Mouse (Mus musculus): Measurements from ENCODE around the gene Gm12248. TPM values are rescaled to one million over a fixed set of nuclear protein-coding genes. Genes with fewer than 3 reads are reported as not detected.
A peak's percentile ranks its signal among the peaks of the same experiment; 100 is the strongest.

Gene Gm12248
- polyA plus RNA-seq, 1 experiment, result 1.5 TPM

DNA sequence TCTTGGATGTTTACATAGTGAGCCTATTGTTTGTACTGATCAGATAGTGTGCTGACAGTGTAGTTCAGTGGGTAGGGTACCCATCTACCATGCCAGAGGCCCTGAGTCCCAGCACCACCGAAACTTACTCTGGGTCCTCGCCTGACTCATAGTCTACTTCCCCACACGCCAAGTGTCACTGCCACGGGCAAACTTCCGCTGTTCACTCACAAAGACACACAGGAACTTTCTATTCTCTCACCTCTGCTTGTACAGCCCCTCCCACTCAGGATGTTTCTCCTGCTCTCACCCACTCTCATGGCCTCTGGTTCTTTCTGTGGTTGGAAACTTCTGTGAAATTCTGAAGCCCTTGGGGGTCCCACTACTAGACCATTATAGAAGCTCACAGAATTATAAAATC lies 3.2 kb upstream of the Gm12248 start:
- H3K4me3 ChIP-seq (ENCODE audit: control insufficient read depth, low read depth, low read length), result no peak overlapping the region
- no peaks in the 10 kb centered on the region for H3K27me3 ChIP-seq (ENCODE audit: control insufficient read depth, insufficient read depth, low read length)
- peaks cover 3% of the 10 kb centered on the region; the same call in 1 of the 2 replicates for H3K4me1 ChIP-seq (ENCODE audit: control insufficient read depth, insufficient read depth, low read length)
- H3K36me3 ChIP-seq (ENCODE audit: control insufficient read depth, insufficient read depth, low read length), result no peaks in the 10 kb centered on the region
- no peak for TF ChIP-seq CTCF (IDR thresholded peaks at IDR 0.05; ENCODE audit: control insufficient read depth, insufficient read depth, insufficient replicate concordance, low read depth, low read length)
- no peak for TF ChIP-seq POLR2A (IDR thresholded peaks at IDR 0.05; ENCODE audit: control insufficient read depth, low read depth, low read length)
- no peak overlapping the region for H3K27ac ChIP-seq (ENCODE audit: control insufficient read depth, insufficient read depth, low read depth, low read length)

DNA sequence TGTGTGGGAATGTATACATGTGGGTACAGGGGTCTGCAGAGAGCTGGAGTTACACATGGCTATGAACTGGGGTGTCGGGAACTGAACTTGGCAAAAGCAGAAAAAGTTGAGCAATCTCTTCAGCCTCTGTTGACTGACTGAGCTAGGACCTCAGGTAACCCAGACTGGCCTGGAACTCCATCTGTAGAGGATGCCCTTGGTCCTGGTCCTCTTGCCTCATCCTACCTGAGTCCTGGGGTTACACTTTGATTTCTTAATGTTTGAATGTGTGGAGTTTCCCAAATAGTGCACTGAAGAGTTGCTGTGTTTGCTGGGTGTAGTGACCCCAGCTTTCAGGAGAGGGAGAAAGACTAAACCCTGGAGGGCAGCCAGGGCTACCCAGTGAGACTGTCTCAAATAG lies 2.6 kb upstream of the Gm12248 start:
- Histone ChIP-seq H3K27me3 (ENCODE audit: control insufficient read depth, insufficient read depth, low read length) (no peaks in the 10 kb centered on the region), H3K36me3 (ENCODE audit: control insufficient read depth, insufficient read depth, low read length) (no peaks in the 10 kb centered on the region), H3K4me3 (ENCODE audit: control insufficient read depth, low read depth, low read length) (no peak overlapping the region), H3K27ac (ENCODE audit: control insufficient read depth, insufficient read depth, low read depth, low read length) (no peak overlapping the region), H3K4me1 (ENCODE audit: control insufficient read depth, insufficient read depth, low read length) (peaks cover 3% of the 10 kb centered on the region; the same call in 1 of the 2 replicates)
- TF ChIP-seq POLR2A (IDR thresholded peaks at IDR 0.05; ENCODE audit: control insufficient read depth, low read depth, low read length) (no peak), CTCF (IDR thresholded peaks at IDR 0.05; ENCODE audit: control insufficient read depth, insufficient read depth, insufficient replicate concordance, low read depth, low read length) (no peak)

DNA sequence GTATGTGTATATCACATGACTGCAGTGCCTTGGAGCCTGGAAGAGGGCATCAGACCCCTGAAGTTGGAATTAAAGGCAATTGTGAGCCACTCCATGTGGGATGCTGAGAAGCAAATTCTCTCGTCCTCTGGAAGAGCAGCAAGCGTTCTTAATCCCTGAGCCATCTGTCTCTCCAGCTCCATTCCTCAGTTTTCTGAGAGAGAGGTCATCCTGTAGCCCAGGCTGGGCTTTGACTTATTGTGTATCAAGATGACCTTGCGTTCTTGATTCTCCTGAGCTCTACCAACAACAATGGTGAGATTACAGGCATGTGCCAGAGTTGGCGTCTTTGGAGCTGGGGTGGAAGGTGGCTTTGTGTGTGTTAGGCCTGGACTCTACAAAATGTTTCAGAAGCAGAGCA lies 1.8 kb upstream of the Gm12248 start:
- H3K27ac ChIP-seq (ENCODE audit: control insufficient read depth, insufficient read depth, low read depth, low read length), result no peak overlapping the region
- peaks cover 3% of the 10 kb centered on the region; the same call in 1 of the 2 replicates for H3K4me1 ChIP-seq (ENCODE audit: control insufficient read depth, insufficient read depth, low read length)
- H3K27me3 ChIP-seq (ENCODE audit: control insufficient read depth, insufficient read depth, low read length), result no peaks in the 10 kb centered on the region
- H3K36me3 ChIP-seq (ENCODE audit: control insufficient read depth, insufficient read depth, low read length), result no peaks in the 10 kb centered on the region
- no peak overlapping the region for H3K4me3 ChIP-seq (ENCODE audit: control insufficient read depth, low read depth, low read length)
- TF ChIP-seq POLR2A (IDR thresholded peaks at IDR 0.05; ENCODE audit: control insufficient read depth, low read depth, low read length) (no peak), CTCF (IDR thresholded peaks at IDR 0.05; ENCODE audit: control insufficient read depth, insufficient read depth, insufficient replicate concordance, low read depth, low read length) (no peak)

DNA sequence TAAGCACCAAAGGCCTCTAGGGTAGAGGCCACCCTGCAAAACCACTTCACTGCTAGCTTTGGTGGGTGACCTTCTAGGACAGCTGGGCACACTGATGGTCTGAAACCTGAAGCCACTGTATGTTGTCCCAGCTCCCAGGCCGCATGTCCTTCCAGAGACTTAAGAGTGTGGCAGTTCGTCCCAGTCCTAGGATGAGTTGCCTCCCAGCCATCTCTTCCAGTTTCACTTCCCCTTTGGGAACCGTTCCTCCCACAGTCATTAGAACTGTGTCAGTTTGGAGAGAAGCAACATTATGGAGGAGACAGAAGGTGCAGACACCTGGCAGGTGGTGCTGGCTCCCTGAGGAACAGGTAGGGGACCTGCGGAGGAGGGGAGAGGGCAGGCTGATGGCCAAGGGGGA lies 393 bp downstream of the Gm12248 start:
- Histone ChIP-seq H3K27ac (ENCODE audit: control insufficient read depth, insufficient read depth, low read depth, low read length) (no peak overlapping the region), H3K27me3 (ENCODE audit: control insufficient read depth, insufficient read depth, low read length) (no peaks in the 10 kb centered on the region), H3K4me1 (ENCODE audit: control insufficient read depth, insufficient read depth, low read length) (peaks cover 1% of the 10 kb centered on the region; the same call in 1 of the 2 replicates), H3K36me3 (ENCODE audit: control insufficient read depth, insufficient read depth, low read length) (no peaks in the 10 kb centered on the region), H3K4me3 (ENCODE audit: control insufficient read depth, low read depth, low read length) (peak overlapping the region; percentile 38; the same call in 1 of the 2 replicates)
- no peak for TF ChIP-seq CTCF (IDR thresholded peaks at IDR 0.05; ENCODE audit: control insufficient read depth, insufficient read depth, insufficient replicate concordance, low read depth, low read length)
- no peak for TF ChIP-seq POLR2A (IDR thresholded peaks at IDR 0.05; ENCODE audit: control insufficient read depth, low read depth, low read length)

DNA sequence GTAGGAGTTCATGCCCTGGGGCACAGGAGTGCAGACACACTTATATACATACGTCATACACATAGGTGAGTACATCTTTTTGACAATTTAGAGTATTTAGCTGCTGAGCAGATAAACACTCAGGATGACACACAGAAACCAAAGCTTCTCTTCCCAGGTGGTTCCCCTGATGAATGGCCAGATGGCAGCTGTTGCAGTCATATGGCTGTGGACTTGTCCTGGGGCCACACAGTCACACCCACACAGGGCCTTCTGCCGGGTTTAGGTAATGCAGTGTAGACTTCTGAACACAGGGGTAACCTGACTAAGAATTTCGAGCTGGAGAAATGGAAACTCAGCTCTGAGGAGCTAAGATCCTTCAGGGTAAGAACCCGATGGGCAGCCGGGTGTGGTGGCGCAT lies 11.2 kb downstream of the Gm12248 start:
- TF ChIP-seq POLR2A (IDR thresholded peaks at IDR 0.05; ENCODE audit: control insufficient read depth, low read depth, low read length) (no peak), CTCF (IDR thresholded peaks at IDR 0.05; ENCODE audit: control insufficient read depth, insufficient read depth, insufficient replicate concordance, low read depth, low read length) (no peak)
- no peak overlapping the region for H3K27ac ChIP-seq (ENCODE audit: control insufficient read depth, insufficient read depth, low read depth, low read length)
- H3K36me3 ChIP-seq (ENCODE audit: control insufficient read depth, insufficient read depth, low read length), result no peaks in the 10 kb centered on the region
- no peak overlapping the region for H3K4me3 ChIP-seq (ENCODE audit: control insufficient read depth, low read depth, low read length)
- H3K27me3 ChIP-seq (ENCODE audit: control insufficient read depth, insufficient read depth, low read length), result no peaks in the 10 kb centered on the region
- H3K4me1 ChIP-seq (ENCODE audit: control insufficient read depth, insufficient read depth, low read length), result no peaks in the 10 kb centered on the region

DNA sequence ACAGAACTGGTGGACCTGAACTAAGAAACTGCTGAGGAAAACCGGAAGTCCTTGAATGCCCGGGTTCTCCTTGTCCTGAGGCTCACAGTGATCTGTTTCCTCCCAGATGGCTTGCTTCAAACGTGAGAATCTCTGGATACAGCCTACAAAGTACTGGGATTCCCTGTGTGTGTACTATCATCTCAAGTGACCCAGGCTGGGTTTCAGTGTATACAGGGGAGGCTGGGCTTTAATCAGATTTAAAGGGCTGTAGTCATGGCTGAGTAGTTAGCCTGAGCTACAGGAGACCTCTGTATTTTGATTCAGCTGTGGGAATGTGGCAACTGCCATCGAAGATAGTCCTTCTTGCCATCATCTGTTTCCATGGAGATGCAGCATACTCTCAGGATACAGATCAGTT lies 15.7 kb downstream of the Gm12248 start:
- no peaks in the 10 kb centered on the region for H3K36me3 ChIP-seq (ENCODE audit: control insufficient read depth, insufficient read depth, low read length)
- TF ChIP-seq CTCF (IDR thresholded peaks at IDR 0.05; ENCODE audit: control insufficient read depth, insufficient read depth, insufficient replicate concordance, low read depth, low read length) (no peak), POLR2A (IDR thresholded peaks at IDR 0.05; ENCODE audit: control insufficient read depth, low read depth, low read length) (no peak)
- no peaks in the 10 kb centered on the region for H3K27me3 ChIP-seq (ENCODE audit: control insufficient read depth, insufficient read depth, low read length)
- no peak overlapping the region for H3K4me3 ChIP-seq (ENCODE audit: control insufficient read depth, low read depth, low read length)
- H3K4me1 ChIP-seq (ENCODE audit: control insufficient read depth, insufficient read depth, low read length), result no peaks in the 10 kb centered on the region
- no peak overlapping the region for H3K27ac ChIP-seq (ENCODE audit: control insufficient read depth, insufficient read depth, low read depth, low read length)

DNA sequence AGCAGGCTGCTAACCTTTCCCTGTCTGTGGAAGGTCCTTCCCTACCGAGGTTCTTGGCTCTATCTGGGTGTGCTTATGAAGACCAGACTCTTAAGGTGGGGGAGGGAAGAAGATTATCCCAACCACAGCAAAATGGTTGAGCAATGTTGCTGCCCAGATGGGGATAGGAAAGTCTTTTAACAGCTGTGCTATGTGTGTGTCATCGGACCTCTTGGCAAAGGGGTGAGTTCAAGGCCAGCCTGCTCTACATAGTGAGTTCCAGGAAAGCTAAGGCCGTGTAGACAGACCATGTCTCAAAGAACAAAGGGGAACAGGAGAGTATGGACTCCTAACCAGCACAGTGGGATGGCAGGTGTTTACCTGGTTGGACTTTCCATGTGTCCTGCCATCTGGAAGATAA lies 20.0 kb downstream of the Gm12248 start:
- Histone ChIP-seq H3K4me1 (ENCODE audit: control insufficient read depth, insufficient read depth, low read length) (no peaks in the 10 kb centered on the region), H3K36me3 (ENCODE audit: control insufficient read depth, insufficient read depth, low read length) (no peaks in the 10 kb centered on the region), H3K27ac (ENCODE audit: control insufficient read depth, insufficient read depth, low read depth, low read length) (no peak overlapping the region), H3K27me3 (ENCODE audit: control insufficient read depth, insufficient read depth, low read length) (no peaks in the 10 kb centered on the region), H3K4me3 (ENCODE audit: control insufficient read depth, low read depth, low read length) (no peak overlapping the region)
- TF ChIP-seq POLR2A (IDR thresholded peaks at IDR 0.05; ENCODE audit: control insufficient read depth, low read depth, low read length) (no peak), CTCF (IDR thresholded peaks at IDR 0.05; ENCODE audit: control insufficient read depth, insufficient read depth, insufficient replicate concordance, low read depth, low read length) (no peak)

DNA sequence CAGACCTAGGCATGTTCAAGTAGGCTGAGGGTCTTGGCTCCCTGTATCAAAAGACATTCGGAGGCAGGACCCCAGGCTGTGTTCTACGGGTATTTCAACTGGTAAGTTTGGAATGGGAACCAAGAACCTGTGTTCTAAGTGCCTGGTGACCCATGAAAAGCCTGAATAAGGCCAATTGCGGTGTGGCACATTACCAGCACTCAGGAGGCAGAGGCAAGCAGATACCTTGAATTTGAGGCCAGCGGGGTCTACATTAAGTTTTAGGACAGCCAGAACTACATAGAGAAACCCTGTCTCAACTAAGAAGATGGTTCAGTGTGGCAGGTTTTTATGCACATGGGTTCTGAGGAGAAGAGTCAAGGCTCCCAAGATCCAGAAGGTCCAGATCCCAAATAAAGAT lies 27.9 kb downstream of the Gm12248 start:
- Histone ChIP-seq H3K36me3 (ENCODE audit: control insufficient read depth, insufficient read depth, low read length) (no peaks in the 10 kb centered on the region), H3K27ac (ENCODE audit: control insufficient read depth, insufficient read depth, low read depth, low read length) (no peak overlapping the region), H3K4me3 (ENCODE audit: control insufficient read depth, low read depth, low read length) (no peak overlapping the region), H3K27me3 (ENCODE audit: control insufficient read depth, insufficient read depth, low read length) (no peaks in the 10 kb centered on the region), H3K4me1 (ENCODE audit: control insufficient read depth, insufficient read depth, low read length) (no peaks in the 10 kb centered on the region)
- TF ChIP-seq POLR2A (IDR thresholded peaks at IDR 0.05; ENCODE audit: control insufficient read depth, low read depth, low read length) (no peak), CTCF (IDR thresholded peaks at IDR 0.05; ENCODE audit: control insufficient read depth, insufficient read depth, insufficient replicate concordance, low read depth, low read length) (no peak)

Measured in testis, adult 2 months (tissue).